Mouse (Mus musculus): Measurements from ENCODE around the gene Arhgap31.

- no peak for TF ChIP-seq CTCF (IDR thresholded peaks at IDR 0.05; ENCODE audit: borderline replicate concordance, extremely low read depth, insufficient read depth, insufficient read length)
- no peak for TF ChIP-seq POLR2A (IDR thresholded peaks at IDR 0.05; ENCODE audit: borderline replicate concordance, extremely low read depth, insufficient read depth, insufficient read length, poor library complexity, severe bottlenecking)
Measured at GRCm38 (mm10) chr16:38652653-38653052, 60.4 kb downstream of the Arhgap31 start.
